Mouse (Mus musculus) left cerebral cortex, adult 6 months (tissue): ENCODE measurements around the gene Gpr137b. TPM values are rescaled to one million over a fixed set of nuclear protein-coding genes. Genes with fewer than 3 reads are reported as not detected.

Source experiments
- long read RNA-seq, 2 experiments: library from polyadenylated mRNA; unstranded; transcript quantifications; one replicate each; pipeline ENCODE4 v2.0.0; 2019 to 2020
- polyA plus RNA-seq: library from polyadenylated mRNA; unstranded; fragments of <200 nt; fragmentation: Nextera tagmentation; gene quantifications from 2 replicates; pipeline ENCODE4 v1.2.3, GENCODE M21; 2021

The Gpr137b gene
- polyA plus RNA-seq = 10.5 and 11.6 TPM in 2 replicates
- long read RNA-seq, experiment 1, transcript Gpr137b-206 (7 exons, 2,975 nt) = minor isoform, 7 of 84 reads
- long read RNA-seq, experiment 1, transcript Gpr137b-201 (7 exons, 2,971 nt) = major isoform, 55 of 84 reads
- long read RNA-seq, experiment 1, transcript Gpr137b-202 (7 exons, 3,634 nt) = minor isoform, 6 of 84 reads
- long read RNA-seq, experiment 1, partial matches to known transcripts = 4 of 84 reads
- long read RNA-seq, experiment 1, other reads (novel, unspliced or antisense) = 7 of 84 reads
- long read RNA-seq, experiment 2, transcript Gpr137b-201 (7 exons, 2,971 nt) = major isoform, 10 of 14 reads
- long read RNA-seq, experiment 2, partial matches to known transcripts = 2 of 14 reads
- long read RNA-seq, experiment 2, other reads (novel, unspliced or antisense) = 0 of 14 reads

DNA sequence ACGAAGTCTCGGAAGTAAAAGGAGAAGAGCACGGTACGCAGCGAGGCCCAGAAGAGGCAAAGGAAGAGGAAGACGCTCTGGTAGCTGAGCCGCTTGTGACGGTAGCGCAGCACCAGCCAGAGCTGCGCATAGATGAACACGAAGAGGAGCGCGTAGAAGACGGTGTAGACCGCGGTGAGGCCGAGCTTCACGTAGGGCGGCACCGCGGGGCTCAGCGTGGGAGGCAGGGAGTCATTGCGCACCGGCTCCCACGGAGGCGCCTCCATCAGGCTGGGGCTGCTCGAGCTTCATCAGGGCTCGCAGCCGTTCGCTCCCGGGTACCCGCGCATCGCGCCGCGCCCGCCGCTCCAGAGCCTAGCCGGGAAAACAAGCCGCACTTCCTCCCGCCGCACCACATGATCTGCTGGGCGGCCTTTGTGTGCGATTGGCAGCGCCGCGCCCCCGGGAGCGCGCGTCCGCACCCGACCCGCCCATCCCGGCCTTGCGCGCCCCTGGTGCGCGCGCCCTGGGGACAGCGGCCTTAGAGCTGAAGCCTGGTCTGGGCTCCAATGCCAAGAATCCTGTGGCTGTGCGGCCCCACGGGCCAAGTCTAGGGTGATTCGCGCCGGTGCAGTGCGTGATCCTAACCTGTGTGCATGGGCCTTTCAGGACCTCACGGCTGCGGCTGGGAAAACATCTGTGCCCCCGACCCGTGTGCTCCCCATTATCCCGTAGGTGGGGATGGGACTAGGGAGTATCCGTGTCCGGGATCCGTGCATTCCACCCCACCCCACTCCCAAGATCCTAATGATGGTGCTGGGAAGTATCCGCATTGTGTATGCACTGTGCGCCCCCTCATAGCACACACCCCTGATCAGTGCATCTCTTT lies at the start of gene Gpr137b:
Gene Gpr137b, minus strand, starts transcription at position 787 of the 868 bp plus-strand sequence.

DNA sequence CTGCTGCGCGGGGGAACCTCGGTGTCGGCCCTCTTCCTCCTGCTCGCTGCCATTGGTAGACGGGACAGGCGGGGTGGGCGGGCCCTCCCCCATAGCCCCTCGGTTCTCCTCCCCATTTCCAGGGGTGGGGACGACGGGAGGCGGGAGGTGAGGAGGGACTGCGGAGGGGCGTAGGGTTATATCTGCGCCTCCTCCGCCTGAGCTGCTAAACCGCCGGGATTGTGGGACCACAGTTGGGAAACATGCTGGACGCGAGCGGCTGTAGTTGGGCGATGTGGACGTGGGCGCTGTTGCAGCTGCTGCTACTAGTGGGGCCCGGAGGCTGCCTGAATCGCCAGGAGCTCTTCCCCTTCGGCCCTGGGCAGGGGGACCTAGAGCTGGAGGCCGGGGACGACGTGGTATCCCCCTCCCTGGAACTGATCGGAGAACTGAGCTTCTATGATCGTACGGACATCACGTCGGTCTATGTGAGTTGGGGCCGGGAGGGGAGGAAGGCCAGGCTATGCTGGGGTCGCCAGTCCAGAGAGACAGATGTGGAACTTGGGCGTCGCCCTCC lies 43.7 kb upstream of the Gpr137b start, which contains the start of gene Nid1:
Gene Nid1, plus strand, starts transcription at position 92 of the 556 bp plus-strand sequence.

Other genes with a start within 250 kb of the Gpr137b start
- not detected in 2 replicates for gene Prl2c5, start 211.3 kb downstream of the Gpr137b start, polyA plus RNA-seq
- 1.6 and 2.1 TPM in 2 replicates for gene Nid1, start 43.5 kb upstream of the Gpr137b start, polyA plus RNA-seq
- 3.4 and 4.4 TPM in 2 replicates for gene Lyst, start 196.4 kb upstream of the Gpr137b start, polyA plus RNA-seq